Mouse (Mus musculus) liver, embryonic 18 days (tissue): ENCODE data around the gene Olfr373. TPM values are rescaled to one million over a fixed set of nuclear protein-coding genes. Genes with fewer than 3 reads are reported as not detected.

Experiments
- polyA plus RNA-seq: library from polyadenylated mRNA; depleted of rRNA; stranded (reverse); fragments of >200 nt; gene quantifications from 2 replicates; pipeline ENCODE4 v1.2.3, GENCODE M21; 2012; rRNA removed

Olfr373 gene
- polyA plus RNA-seq = not detected in 2 replicates

GRCm38 (mm10) chr8:72082877-72083276, at the start of gene Olfr373:
TSS of gene Olfr373 (plus strand) at chr8:72083177.

GRCm38 (mm10) chr8:72040918-72041317, 42.1 kb upstream of the Olfr373 start, which contains the start of gene Olfr372:
TSS of gene Olfr372 (plus strand) at chr8:72041218.

GRCm38 (mm10) chr8:72106740-72107139, 23.8 kb downstream of the Olfr373 start, which contains the start of gene Olfr374:
TSS of gene Olfr374 (plus strand) at chr8:72107040.

GRCm38 (mm10) chr8:72134756-72135445, 51.9 kb downstream of the Olfr373 start, which contains the start of gene Tpm4:
TSS of gene Tpm4 (plus strand) at chr8:72134975.

Other genes starting within 250 kb of the Olfr373 start
- gene Zfp709, start 201.2 kb upstream of the Olfr373 start, polyA plus RNA-seq = 0.46 and 0.58 TPM in 2 replicates
- gene Zfp882, start 174.6 kb upstream of the Olfr373 start, polyA plus RNA-seq = 0.52 and 0.56 TPM in 2 replicates
- gene Zfp617, start 174.5 kb upstream of the Olfr373 start, polyA plus RNA-seq = 5.0 and 5.2 TPM in 2 replicates
- gene Zfp961, start 132.1 kb upstream of the Olfr373 start, polyA plus RNA-seq = 6.4 and 7.1 TPM in 2 replicates
- gene Cyp4f18, start 73.6 kb upstream of the Olfr373 start, polyA plus RNA-seq = 5.9 and 6.0 TPM in 2 replicates
- gene Olfr372, start 42.0 kb upstream of the Olfr373 start, polyA plus RNA-seq = not detected in 2 replicates
- 0.01 TPM in 1 of 2 replicates, not detected in the other for gene Olfr374, start 23.9 kb downstream of the Olfr373 start, polyA plus RNA-seq
- gene Tpm4, start 51.8 kb downstream of the Olfr373 start, polyA plus RNA-seq = 60.7 and 68.7 TPM in 2 replicates
- gene Rab8a, start 78.0 kb downstream of the Olfr373 start, polyA plus RNA-seq = 66.6 and 67.5 TPM in 2 replicates
- gene Hsh2d, start 106.5 kb downstream of the Olfr373 start, polyA plus RNA-seq = 0.89 and 1.6 TPM in 2 replicates
- 0.03 TPM in 1 of 2 replicates, not detected in the other for gene Cib3, start 129.7 kb downstream of the Olfr373 start, polyA plus RNA-seq
- not detected in 2 replicates for gene Gm11034, start 130.5 kb downstream of the Olfr373 start, polyA plus RNA-seq
- gene Fam32a, start 136.6 kb downstream of the Olfr373 start, polyA plus RNA-seq = 28.3 and 28.8 TPM in 2 replicates
- 33.5 and 36.0 TPM in 2 replicates for gene Ap1m1, start 156.8 kb downstream of the Olfr373 start, polyA plus RNA-seq
- 5.7 and 6.6 TPM in 2 replicates for gene Gm10282, start 222.1 kb downstream of the Olfr373 start, polyA plus RNA-seq
- gene Klf2, start 235.9 kb downstream of the Olfr373 start, polyA plus RNA-seq = 4.9 and 5.6 TPM in 2 replicates